Mouse (Mus musculus) hindbrain, embryonic 13.5 days (tissue): ENCODE data around the gene Krt83. TPM values are rescaled to one million over a fixed set of nuclear protein-coding genes. Genes with fewer than 3 reads are reported as not detected.
"Not testable (repeated sequence)": the region's sequence is repeated elsewhere in the genome, so short reads cannot be mapped to it uniquely, and the experiment has no call there.

Source experiments
- ATAC-seq: fragments of 200-750 bp; cut with Nextera tagmentation; 2 replicates; pipeline ENCODE4 v1.8.0; 2017; ENCODE audit warnings: moderate TSS enrichment; ENCODE audit not compliant: low FRiP score
- H3K27ac ChIP-seq: fragments of 300-500 bp; sonication (generic); 2 replicates; pipeline ENCODE4 v1.5.1; 2015; ENCODE audit warnings: inconsistent platforms, mild to moderate bottlenecking, moderate library complexity
- H3K27me3 ChIP-seq: fragments of 300-500 bp; sonication (generic); 2 replicates; pipeline ENCODE4 v1.6.1; 2015; ENCODE audit warnings: mild to moderate bottlenecking, inconsistent platforms
- H3K36me3 ChIP-seq: fragments of 300-500 bp; sonication (generic); 2 replicates; pipeline ENCODE4 v1.6.1; 2015; ENCODE audit warnings: mild to moderate bottlenecking, inconsistent platforms
- H3K4me1 ChIP-seq: fragments of 300-500 bp; sonication (generic); replicated peaks from 2 replicates; pipeline ENCODE4 v1.6.1; 2015; ENCODE audit warnings: inconsistent platforms
- H3K4me2 ChIP-seq: fragments of 300-500 bp; sonication (generic); 2 replicates; pipeline ENCODE4 v1.6.1; 2015; ENCODE audit warnings: inconsistent platforms, mild to moderate bottlenecking, moderate library complexity
- H3K4me3 ChIP-seq: fragments of 300-500 bp; sonication (generic); 2 replicates; pipeline ENCODE4 v1.5.1; 2015; ENCODE audit warnings: mild to moderate bottlenecking, inconsistent platforms
- H3K9ac ChIP-seq: fragments of 300-500 bp; sonication (generic); 2 replicates; pipeline ENCODE4 v1.6.1; 2015; ENCODE audit warnings: mild to moderate bottlenecking, inconsistent platforms
- H3K9me3 ChIP-seq: fragments of 300-500 bp; sonication (generic); 2 replicates; pipeline ENCODE4 v1.6.1; 2016; ENCODE audit warnings: inconsistent platforms
- WGBS: fragments of 180-500 bp; shearing (Covaris S2); methylation state at CpG from one replicate; pipeline ENCODE4 v1.1.7; 2015; 5-methylcytosine and 5-hydroxymethylcytosine counted together
- polyA plus RNA-seq: library from polyadenylated mRNA; unstranded; fragments of >200 nt; fragmentation: Nextera tagmentation; extraction: Ambion mirVana; gene quantifications from 2 replicates; pipeline ENCODE4 v1.2.1, GENCODE M21; 2015

The Krt83 gene
- polyA plus RNA-seq = not detected in 2 replicates

DNA sequence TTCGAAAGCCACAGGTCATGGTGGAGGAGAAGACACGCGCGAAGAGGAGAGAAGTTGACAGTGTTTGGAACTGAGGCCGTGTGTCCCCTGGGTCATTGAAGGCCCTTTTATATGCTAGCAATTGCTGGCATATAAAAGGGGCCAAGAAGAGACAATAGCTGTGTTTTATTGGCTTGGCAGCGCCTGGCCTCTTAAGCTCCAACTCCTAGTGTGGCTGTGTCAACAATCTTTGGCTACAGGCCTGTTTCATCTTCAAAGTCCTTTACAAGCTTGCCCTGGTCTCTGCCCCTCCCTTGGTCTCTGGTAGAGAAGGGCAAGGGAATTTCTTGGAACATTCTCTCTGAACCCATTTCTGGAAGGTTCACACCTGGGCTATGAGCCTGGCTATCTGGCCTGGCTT lies at the start of gene Krt83:
Gene Krt83, minus strand, starts transcription at position 82 of the 400 bp plus-strand sequence.
- H3K36me3 ChIP-seq = no peaks in the 10 kb centered on the region
- no peak within 1 kb of the TSS for H3K9ac ChIP-seq
- H3K4me2 ChIP-seq = no peak within 1 kb of the TSS
- H3K27me3 ChIP-seq = no peaks in the 10 kb centered on the region
- no peaks in the 10 kb centered on the region for H3K9me3 ChIP-seq
- no peak within 1 kb of the TSS for H3K4me3 ChIP-seq
- 61% methylated on average over 6 of the region's 6 CpGs for WGBS
- no peak for ATAC-seq
- no peaks in the 10 kb centered on the region; the same call in 1 of the 2 replicates for H3K4me1 ChIP-seq
- no peak within 1 kb of the TSS for H3K27ac ChIP-seq

GRCm38 (mm10) chr15:101538580-101538900 lies 47.2 kb upstream of the Krt83 start:
- no peak for ATAC-seq
- WGBS = 76% methylated on average over 4 of the region's 4 CpGs
- Histone ChIP-seq H3K36me3 (no peaks in the 10 kb centered on the region), H3K27ac (no peak overlapping the region), H3K9ac (no peak overlapping the region), H3K4me3 (no peak overlapping the region), H3K27me3 (0 out of 2 replicates have a peak, but pooled peaks cover 3% of the 10 kb centered on the region), H3K4me2 (no peak overlapping the region), H3K9me3 (0 out of 2 replicates have a peak, but pooled peaks cover 3% of the 10 kb centered on the region), H3K4me1 (peaks cover 8% of the 10 kb centered on the region)

GRCm38 (mm10) chr15:101537864-101538579 lies 46.7 kb upstream of the Krt83 start:
- Histone ChIP-seq H3K9ac (no peak overlapping the region), H3K27me3 (0 out of 2 replicates have a peak, but pooled peaks cover 3% of the 10 kb centered on the region), H3K27ac (no peak overlapping the region), H3K4me3 (no peak overlapping the region), H3K4me1 (peaks cover 8% of the 10 kb centered on the region), H3K36me3 (no peaks in the 10 kb centered on the region), H3K4me2 (no peak overlapping the region), H3K9me3 (0 out of 2 replicates have a peak, but pooled peaks cover 3% of the 10 kb centered on the region)
- no peak for ATAC-seq
- 47% methylated on average over 7 of the region's 7 CpGs for WGBS

DNA sequence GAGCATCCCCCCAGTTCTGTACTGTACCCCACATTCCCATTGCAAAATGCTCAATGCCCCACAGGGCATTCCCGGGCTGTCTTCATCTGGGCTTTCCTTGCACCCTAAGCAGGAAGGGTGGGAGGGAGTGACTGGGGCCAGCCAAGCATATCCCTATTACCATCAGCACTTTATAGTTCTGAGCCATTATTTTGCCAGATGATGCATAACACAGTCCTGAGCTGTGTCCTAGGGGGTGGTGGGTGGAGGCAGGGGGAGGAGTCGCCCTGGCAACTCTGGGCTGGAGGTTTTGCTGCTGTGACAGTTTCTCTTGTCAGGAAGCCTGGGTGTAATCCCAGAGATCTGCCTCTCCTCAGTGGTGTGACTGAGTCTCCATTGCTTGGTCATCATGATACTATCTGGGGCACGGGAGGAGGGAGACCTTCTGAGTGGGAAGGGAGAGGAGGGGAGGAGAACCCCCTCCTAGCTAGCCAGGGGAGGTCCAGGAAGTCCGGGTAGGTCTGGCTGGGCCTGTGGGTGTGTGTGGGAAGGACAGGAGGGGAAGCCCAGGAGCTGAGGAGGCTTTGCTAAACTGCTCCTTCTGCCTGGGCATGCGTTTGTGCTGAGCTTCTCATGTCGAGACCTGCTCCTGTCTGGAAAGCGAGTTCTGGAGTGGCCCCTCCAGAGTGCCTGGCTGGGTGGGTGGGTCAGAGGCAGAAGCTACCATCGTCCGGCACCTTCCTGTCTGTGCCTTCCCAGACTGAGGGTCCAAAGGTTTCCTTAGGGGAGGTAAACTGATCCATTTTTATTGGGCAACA lies 44.9 kb upstream of the Krt83 start:
- H3K9me3 ChIP-seq = 0 out of 2 replicates have a peak, but pooled peaks cover 3% of the 10 kb centered on the region
- H3K27ac ChIP-seq = no peak overlapping the region
- H3K36me3 ChIP-seq = no peaks in the 10 kb centered on the region
- H3K4me3 ChIP-seq = no peak overlapping the region
- no peak overlapping the region for H3K4me2 ChIP-seq
- no peaks in the 10 kb centered on the region for H3K27me3 ChIP-seq
- peaks cover 8% of the 10 kb centered on the region for H3K4me1 ChIP-seq
- no peak for ATAC-seq
- WGBS = 61% methylated on average over 9 of the region's 9 CpGs
- H3K9ac ChIP-seq = no peak overlapping the region

- no peak within 1 kb of the TSS for H3K4me3 ChIP-seq
- 0 out of 2 replicates have a peak, but pooled peaks cover 3% of the 10 kb centered on the region for H3K9me3 ChIP-seq
- 85% methylated on average over 7 of the region's 7 CpGs for WGBS
- H3K27me3 ChIP-seq = no peaks in the 10 kb centered on the region
- no peak within 1 kb of the TSS for H3K27ac ChIP-seq
- ATAC-seq = no peak
- H3K4me2 ChIP-seq = no peak within 1 kb of the TSS
- H3K4me1 ChIP-seq = peaks cover 8% of the 10 kb centered on the region
- H3K9ac ChIP-seq = no peak within 1 kb of the TSS
- no peaks in the 10 kb centered on the region for H3K36me3 ChIP-seq
These were observed 41.4 kb upstream of the Krt83 start, which contains the start of gene Krt84 for GRCm38 (mm10) chr15:101532720-101533119. Gene Krt84, minus strand, starts transcription at chr15:101532820.

DNA sequence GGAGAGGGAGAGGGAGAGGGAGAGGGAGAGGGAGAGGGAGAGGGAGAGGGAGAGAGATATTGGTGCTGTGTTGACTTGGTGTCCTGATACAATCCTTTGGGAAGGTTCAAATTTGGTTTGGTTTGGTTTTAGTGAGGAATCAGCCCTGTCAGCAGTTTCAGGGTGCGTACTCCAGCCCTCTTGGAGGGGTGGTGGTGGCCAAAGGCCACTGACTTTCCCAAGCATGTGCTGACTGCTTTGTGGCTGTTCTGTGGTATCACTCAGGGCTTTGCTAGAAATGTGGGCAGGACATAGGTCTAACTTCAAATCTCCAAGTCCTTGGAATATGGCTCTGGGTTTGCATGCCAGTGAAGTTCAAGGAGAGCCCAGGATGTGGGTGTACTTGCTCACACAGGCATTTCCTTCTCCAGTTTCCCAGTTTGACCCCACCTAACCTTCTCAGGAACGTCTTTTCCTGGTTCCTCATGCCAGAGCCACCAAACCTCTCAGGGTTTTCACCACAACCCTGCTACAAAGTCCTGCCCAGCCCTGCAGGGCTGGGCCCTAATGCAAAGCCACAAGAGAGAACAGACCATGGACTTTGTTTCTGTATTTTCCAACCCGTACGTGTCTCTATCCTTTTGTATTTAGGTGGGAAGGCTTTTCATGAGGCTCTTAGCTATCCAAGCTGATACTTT lies 31.4 kb upstream of the Krt83 start:
- 78% methylated on average over 4 of the region's 4 CpGs for WGBS
- Histone ChIP-seq H3K4me3 (no peak overlapping the region), H3K27ac (no peak overlapping the region), H3K4me2 (no peak overlapping the region), H3K9ac (no peak overlapping the region), H3K4me1 (no peaks in the 10 kb centered on the region), H3K36me3 (no peaks in the 10 kb centered on the region), H3K9me3 (no peaks in the 10 kb centered on the region), H3K27me3 (peaks cover 17% of the 10 kb centered on the region)
- no peak for ATAC-seq

DNA sequence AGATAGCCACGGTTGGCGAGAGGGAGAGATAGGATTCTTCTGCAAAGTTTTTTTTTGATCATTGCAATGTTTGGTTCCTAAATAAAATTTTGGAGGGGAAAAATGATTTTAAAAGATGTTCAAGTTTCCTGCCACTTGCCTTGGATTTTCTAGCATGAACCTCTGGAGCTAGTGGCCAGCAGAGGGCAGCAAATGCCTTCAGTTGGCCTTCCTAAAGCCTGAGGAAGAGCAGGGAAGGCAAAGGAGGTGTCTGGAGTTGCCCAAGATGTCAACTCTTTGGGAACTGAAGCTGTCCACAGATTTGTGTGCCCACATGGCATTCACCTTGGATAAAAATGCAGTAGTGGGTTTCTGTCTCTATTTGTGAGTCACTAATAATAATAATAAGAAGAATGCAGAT lies 28.5 kb upstream of the Krt83 start:
- no peak overlapping the region for H3K4me2 ChIP-seq
- H3K27ac ChIP-seq = no peak overlapping the region
- no peaks in the 10 kb centered on the region for H3K9me3 ChIP-seq
- ATAC-seq = no peak
- no peaks in the 10 kb centered on the region for H3K4me1 ChIP-seq
- no peaks in the 10 kb centered on the region for H3K36me3 ChIP-seq
- WGBS = 21% methylated on average over 2 of the region's 2 CpGs
- H3K27me3 ChIP-seq = peaks cover 17% of the 10 kb centered on the region
- H3K4me3 ChIP-seq = no peak overlapping the region
- no peak overlapping the region for H3K9ac ChIP-seq

DNA sequence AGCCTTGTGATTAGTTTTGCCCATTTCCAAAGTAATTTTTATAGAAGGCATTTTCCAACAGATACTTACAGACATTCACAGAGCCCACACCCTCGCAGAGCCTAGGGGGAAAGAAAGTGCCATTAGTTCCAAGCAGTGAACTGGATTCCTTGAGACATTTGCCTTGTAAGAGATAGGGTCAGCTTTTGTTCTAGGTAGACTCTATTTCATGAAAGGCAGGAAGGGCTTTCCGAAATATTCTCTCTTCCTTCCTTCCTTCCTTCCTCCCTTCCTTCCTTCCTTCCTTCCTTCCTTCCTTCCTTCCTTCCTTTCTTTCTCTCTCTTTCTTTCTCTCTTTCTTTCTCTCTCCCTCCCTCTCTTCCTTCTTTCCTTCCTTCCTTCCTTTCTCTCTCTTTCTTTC lies 25.8 kb upstream of the Krt83 start, which contains the start of gene Gm49425:
Gene Gm49425, minus strand, starts transcription at position 101 of the 400 bp plus-strand sequence.
- not testable (repeated sequence) for H3K4me1 ChIP-seq, ATAC-seq, H3K36me3 ChIP-seq, H3K27ac ChIP-seq, H3K9ac ChIP-seq, H3K4me3 ChIP-seq, H3K4me2 ChIP-seq, H3K9me3 ChIP-seq
- 72% methylated on average over 2 of the region's 2 CpGs for WGBS
- H3K27me3 ChIP-seq = peaks cover 14% of the 10 kb centered on the region

DNA sequence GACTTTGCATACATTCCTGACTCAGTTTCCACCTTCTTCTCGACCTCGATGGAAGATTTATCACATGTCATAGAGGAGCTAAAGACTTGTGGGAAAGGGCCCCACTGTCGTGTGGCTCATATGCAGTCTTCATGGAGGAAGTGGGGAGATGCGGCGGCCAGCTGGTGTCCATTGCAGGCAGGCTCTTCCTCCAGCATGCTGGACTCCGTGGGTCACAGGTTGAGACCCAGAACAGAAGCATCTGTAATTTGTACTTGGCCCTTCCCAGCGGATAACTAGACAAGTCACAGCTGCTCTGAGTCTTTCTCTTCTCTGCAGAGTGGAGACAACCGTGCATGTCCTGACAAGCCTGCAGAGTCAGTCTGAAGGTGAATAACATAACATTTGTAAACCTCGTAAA lies 16.9 kb upstream of the Krt83 start:
- Histone ChIP-seq H3K4me2 (no peak overlapping the region), H3K9me3 (no peaks in the 10 kb centered on the region), H3K27ac (no peak overlapping the region), H3K36me3 (no peaks in the 10 kb centered on the region), H3K4me3 (no peak overlapping the region), H3K27me3 (no peaks in the 10 kb centered on the region), H3K4me1 (peaks cover 4% of the 10 kb centered on the region; the same call in 1 of the 2 replicates), H3K9ac (no peak overlapping the region)
- ATAC-seq = no peak
- WGBS = 83% methylated on average over 9 of the region's 9 CpGs

DNA sequence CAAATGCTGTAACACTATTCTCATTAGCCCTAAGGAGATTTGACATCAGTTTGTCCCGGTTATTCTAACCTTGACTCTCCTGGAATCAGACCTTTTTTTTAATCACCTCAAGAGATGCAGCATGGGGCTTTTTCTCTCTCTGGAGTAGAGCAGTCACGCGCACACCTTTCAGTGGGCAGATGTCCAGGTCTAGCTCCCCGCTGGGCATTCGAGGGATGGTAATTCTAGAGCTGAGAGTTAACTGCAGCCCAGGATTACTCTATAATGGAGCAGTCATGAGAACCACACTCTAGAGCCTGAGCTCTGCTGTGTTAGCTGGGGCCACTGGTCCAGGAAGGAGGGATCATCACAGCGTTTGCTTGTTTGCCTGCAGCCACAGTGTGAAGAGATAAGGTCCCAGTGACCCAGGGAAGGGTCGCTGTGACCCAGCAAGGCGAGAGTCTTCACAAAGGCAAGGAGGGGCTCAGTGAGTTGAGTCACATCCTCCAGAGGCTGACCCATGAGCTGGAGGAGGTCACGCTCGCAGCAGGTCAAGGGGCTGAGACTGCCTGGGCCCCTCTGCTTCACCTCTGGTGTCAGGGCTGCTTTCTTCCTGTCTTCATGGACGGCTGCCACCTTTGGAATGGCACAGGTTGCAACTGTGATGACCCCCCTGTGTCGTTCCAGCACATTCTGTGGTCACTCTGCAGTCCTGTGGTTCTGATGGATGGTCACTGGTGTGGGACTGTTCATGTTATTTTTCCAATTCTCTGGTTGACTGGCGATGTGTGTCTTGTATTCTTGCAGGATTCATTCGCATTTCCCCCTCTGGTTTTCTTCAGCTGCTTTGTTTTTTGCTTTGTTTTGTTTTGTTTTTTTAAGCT lies 15.8 kb upstream of the Krt83 start:
- Histone ChIP-seq H3K4me1 (peaks cover 4% of the 10 kb centered on the region; the same call in 1 of the 2 replicates), H3K9me3 (no peaks in the 10 kb centered on the region), H3K9ac (no peak overlapping the region), H3K27me3 (no peaks in the 10 kb centered on the region), H3K4me2 (no peak overlapping the region), H3K36me3 (no peaks in the 10 kb centered on the region), H3K27ac (no peak overlapping the region), H3K4me3 (no peak overlapping the region)
- ATAC-seq = no peak
- WGBS = 66% methylated on average over 14 of the region's 14 CpGs

GRCm38 (mm10) chr15:101497181-101497580 lies 5.9 kb upstream of the Krt83 start:
- 83% methylated on average over 2 of the region's 2 CpGs for WGBS
- no peak overlapping the region for H3K9ac ChIP-seq

More at GRCm38 (mm10) chr15:101497181-101497580, 5.9 kb upstream of the Krt83 start:
- Histone ChIP-seq H3K4me3 (no peak overlapping the region), H3K36me3 (no peaks in the 10 kb centered on the region), H3K4me1 (no peaks in the 10 kb centered on the region), H3K4me2 (no peak overlapping the region), H3K27ac (no peak overlapping the region), H3K27me3 (no peaks in the 10 kb centered on the region), H3K9me3 (no peaks in the 10 kb centered on the region)
- ATAC-seq = no peak
